Comparison of ENCODE assay signal across 11 mouse cellular contexts in genomic region chr10:85420851-85421628, GRCm38 (mm10). TPM values are rescaled to one million over a fixed set of nuclear protein-coding genes. Genes with fewer than 3 reads are reported as not detected.
A peak's percentile ranks its signal among the peaks of the same experiment; 100 is the strongest.
DNase-seq lines count a peak whose midpoint lies in the region; ATAC-seq and TF ChIP-seq lines count a peak whose summit lies in the region.
"Had no signal": no experiment of that assay in that cellular context is flagged by ENCODE, and none has a peak within 500 bp of the region (broad histone marks: within the 10 kb centered on the region; RNA-seq: fewer than 3 reads in every experiment).

No protein-coding gene starts in this region.

- no peak overlapping the region for H3K27ac ChIP-seq in forebrain, embryonic 13.5 days
- H3K27ac ChIP-seq in forebrain, embryonic 15.5 days (replicated peaks), result no peak overlapping the region
- H3K27ac ChIP-seq in midbrain, embryonic 14.5 days (replicated peaks; ENCODE audit: low read depth, low read length), result peak overlapping the region; percentile 26; the same call in 1 of the 2 replicates
- H3K27ac ChIP-seq in thymus, adult 2 months (ENCODE audit: control insufficient read depth, insufficient read depth, low read length), result no peak overlapping the region
- H3K27ac ChIP-seq: limb, embryonic 12.5 days had no signal

- H3K36me3 ChIP-seq in forebrain, embryonic 13.5 days (ENCODE audit: poor library complexity, severe bottlenecking), result no peaks in the 10 kb centered on the region
- no peaks in the 10 kb centered on the region for H3K36me3 ChIP-seq in forebrain, embryonic 15.5 days
- no peaks in the 10 kb centered on the region for H3K36me3 ChIP-seq in midbrain, embryonic 14.5 days (ENCODE audit: control insufficient read depth, insufficient read depth, low read length)
- H3K36me3 ChIP-seq in thymus, adult 2 months (ENCODE audit: control insufficient read depth, insufficient read depth, low read length), result no peaks in the 10 kb centered on the region
- H3K36me3 ChIP-seq: limb, embryonic 12.5 days had no signal

- H3K4me3 ChIP-seq in forebrain, embryonic 13.5 days, result no peak overlapping the region
- no peak overlapping the region for H3K4me3 ChIP-seq in forebrain, embryonic 15.5 days
- H3K4me3 ChIP-seq in midbrain, embryonic 14.5 days (replicated peaks; ENCODE audit: low read depth, low read length), result no peak overlapping the region
- H3K4me3 ChIP-seq in thymus, adult 2 months (ENCODE audit: control insufficient read depth, insufficient read depth, low read length), result no peak overlapping the region
- H3K4me3 ChIP-seq: limb, embryonic 12.5 days had no signal

- no peak overlapping the region for H3K4me2 ChIP-seq in forebrain, embryonic 13.5 days
- H3K4me2 ChIP-seq in forebrain, embryonic 15.5 days (replicated peaks), result no peak overlapping the region
- 0 out of 2 replicates have a peak overlapping the region, but pooled peaks have one; percentile 2 for H3K4me2 ChIP-seq in midbrain, embryonic 14.5 days (ENCODE audit: low read length)
- H3K4me2 ChIP-seq: limb, embryonic 12.5 days had no signal

- no peaks in the 10 kb centered on the region for H3K9me3 ChIP-seq in forebrain, embryonic 13.5 days (replicated peaks)
- H3K9me3 ChIP-seq in forebrain, embryonic 15.5 days, result no peaks in the 10 kb centered on the region
- no peaks in the 10 kb centered on the region for H3K9me3 ChIP-seq in midbrain, embryonic 14.5 days (ENCODE audit: control insufficient read depth, low read length)
- H3K9me3 ChIP-seq: limb, embryonic 12.5 days had no signal

- no peaks in the 10 kb centered on the region for H3K27me3 ChIP-seq in forebrain, embryonic 13.5 days
- H3K27me3 ChIP-seq in forebrain, embryonic 15.5 days, result no peaks in the 10 kb centered on the region
- H3K27me3 ChIP-seq in midbrain, embryonic 14.5 days (ENCODE audit: control insufficient read depth, insufficient read depth, low read length), result no peaks in the 10 kb centered on the region
- no peaks in the 10 kb centered on the region for H3K27me3 ChIP-seq in thymus, adult 2 months (ENCODE audit: control insufficient read depth, insufficient read depth, low read length)
- H3K27me3 ChIP-seq: limb, embryonic 12.5 days had no signal

- H3K9ac ChIP-seq in forebrain, embryonic 13.5 days, result no peak overlapping the region
- no peak overlapping the region for H3K9ac ChIP-seq in forebrain, embryonic 15.5 days (replicated peaks)
- no peak overlapping the region for H3K9ac ChIP-seq in midbrain, embryonic 14.5 days (replicated peaks; ENCODE audit: low read length)
- H3K9ac ChIP-seq: limb, embryonic 12.5 days had no signal

- TF ChIP-seq CTCF in thymus, adult 2 months (IDR thresholded peaks at IDR 0.05; ENCODE audit: borderline replicate concordance, control insufficient read depth, extremely low read depth, insufficient read depth, low read length, poor library complexity), result no peak

- H3K4me1 ChIP-seq in forebrain, embryonic 13.5 days, result no peaks in the 10 kb centered on the region; the same call in 1 of the 2 replicates
- peaks cover 3% of the 10 kb centered on the region; the same call in 1 of the 2 replicates for H3K4me1 ChIP-seq in forebrain, embryonic 15.5 days
- peaks cover 16% of the 10 kb centered on the region for H3K4me1 ChIP-seq in midbrain, embryonic 14.5 days (ENCODE audit: control insufficient read depth, insufficient read depth, low read length)
- no peaks in the 10 kb centered on the region; the same call in 1 of the 2 replicates for H3K4me1 ChIP-seq in thymus, adult 2 months (replicated peaks; ENCODE audit: control insufficient read depth, insufficient read depth, low read length)
- H3K4me1 ChIP-seq: limb, embryonic 12.5 days had no signal

- 58% methylated on average over 15 of the region's 15 CpGs for WGBS in forebrain, embryonic 13.5 days
- 59% methylated on average over 15 of the region's 15 CpGs for WGBS in forebrain, embryonic 15.5 days
- WGBS in midbrain, embryonic 14.5 days, result 43% methylated on average over 15 of the region's 15 CpGs
- WGBS in thymus, adult 2 months, result 54% methylated on average over 15 of the region's 15 CpGs

- no peak for TF ChIP-seq POLR2A in thymus, adult 2 months (IDR thresholded peaks at IDR 0.05; ENCODE audit: control insufficient read depth, extremely low read depth, insufficient read depth, low read length, poor library complexity)

- peak; percentile 38; the same call in 1 of the 2 replicates for ATAC-seq in forebrain, embryonic 13.5 days
- no peak; the same call in 1 of the 2 replicates for ATAC-seq in forebrain, embryonic 15.5 days (replicated peaks)
- peak; percentile 80; the same call in 1 of the 2 replicates for ATAC-seq in midbrain, embryonic 14.5 days (ENCODE audit: low FRiP score, low TSS enrichment)

- peak; percentile 5 for DNase-seq in urinary bladder, postnatal 14 days (ENCODE audit: low spot score)
- no peak for DNase-seq in urinary bladder, postnatal 4 days (ENCODE audit: low spot score in 2 of 2)
- peak; percentile 57 for DNase-seq in midbrain, embryonic 14.5 days
- DNase-seq in adrenal gland, postnatal 25 days, result no peak
- DNase-seq in adrenal gland, adult 18-20 months (ENCODE audit: low spot score in 2 of 2), result no peak
- no peak for DNase-seq in thymus, adult 2 months
- DNase-seq: cerebellum, adult 9-10 months; gastrocnemius, postnatal 10 days had no signal

RNA-seq across cellular contexts. Expression of gene Btbd11, which starts 34.4 kb away (rescaled TPM):
- polyA plus RNA-seq in forebrain, embryonic 13.5 days (2015; fragmentation: Nextera tagmentation; extraction: Ambion mirVana), result 4.5 and 7.7 TPM in 2 replicates
- polyA plus RNA-seq in forebrain, embryonic 15.5 days (2015; fragmentation: Nextera tagmentation; extraction: Ambion mirVana), result 9.6 and 12.8 TPM in 2 replicates
- polyA plus RNA-seq in midbrain, embryonic 14.5 days (2014; fragmentation: Nextera tagmentation; extraction: Ambion mirVana), result 16.1 and 19.4 TPM in 2 replicates
- total RNA-seq in adrenal gland, postnatal 25 days (2021), result 8.2 and 8.8 TPM in 2 replicates
- total RNA-seq in adrenal gland, adult 18-20 months (2021), result 1 to 10 TPM; 5.3 to 6.0 TPM
- polyA plus RNA-seq in thymus, adult 2 months (2012; rRNA removed), result 32.0 and 32.3 TPM in 2 replicates

Comparison
In these comparisons a context has a peak if more than half of its experiments do, and no peak if none do; other contexts are left out.
1. DNase-seq: peak in urinary bladder, postnatal 14 days (single experiment) and midbrain, embryonic 14.5 days (single experiment); none in urinary bladder, postnatal 4 days (0 of 2), adrenal gland, postnatal 25 days (single experiment), adrenal gland, adult 18-20 months (0 of 2) and thymus, adult 2 months (single experiment).